Mouse (Mus musculus): ENCODE data around the gene Mmp28.

The Mmp28 gene

GRCm38 (mm10) chr11:83409087-83409754 is 53.6 kb downstream of the Mmp28 start, which contains the start of gene Rasl10b:
Gene Rasl10b (plus strand): TSS chr11:83409137.
- DNase-seq (ENCODE audit: low read depth in 2 of 2, low spot score in 2 of 2), result no peak

DNA sequence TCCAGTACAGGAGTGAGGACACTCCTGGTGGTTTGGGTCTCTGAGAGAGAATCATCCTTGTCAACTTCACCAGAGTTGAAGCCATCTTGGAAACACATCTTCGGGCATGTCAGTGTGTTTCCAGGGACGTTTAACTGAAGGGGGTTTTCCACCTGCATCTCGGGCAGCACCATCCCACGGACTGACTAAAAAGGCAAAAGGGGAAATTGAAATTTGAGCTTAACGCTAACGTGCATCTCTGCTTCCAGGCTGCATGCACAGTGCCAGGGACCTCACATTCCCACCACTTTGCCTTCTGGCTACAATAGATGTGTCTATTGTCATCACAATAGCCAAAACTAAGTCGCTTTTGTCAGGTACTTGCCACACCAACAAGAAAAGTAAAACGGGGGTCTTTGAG is 54.6 kb downstream of the Mmp28 start:
- no peak for DNase-seq (ENCODE audit: low read depth in 2 of 2, low spot score in 2 of 2)

- DNase-seq (ENCODE audit: low read depth in 2 of 2, low spot score in 2 of 2), result no peak
Measured at GRCm38 (mm10) chr11:83406391-83406790, 56.5 kb downstream of the Mmp28 start.

DNA sequence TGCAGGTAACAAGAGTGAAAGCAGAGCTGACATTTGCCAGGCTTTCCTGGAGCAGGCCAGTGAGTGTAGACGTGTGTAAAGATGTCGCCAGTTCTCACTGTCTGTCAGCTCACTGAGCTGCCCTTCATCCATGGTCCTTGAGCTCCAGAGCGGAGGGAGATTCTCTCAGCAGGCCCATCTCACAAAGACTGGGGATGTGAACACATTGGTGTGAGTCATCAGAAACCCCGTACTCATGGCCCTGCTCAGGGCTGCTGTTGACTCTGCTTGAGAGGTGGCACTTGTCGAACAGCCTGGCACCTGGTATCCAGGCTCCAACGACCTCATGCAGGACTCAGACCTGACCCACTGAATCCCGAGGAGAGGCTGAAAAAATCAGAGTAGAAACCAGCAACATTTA is 59.1 kb downstream of the Mmp28 start:
- DNase-seq (ENCODE audit: low read depth in 2 of 2, low spot score in 2 of 2), result no peak

DNA sequence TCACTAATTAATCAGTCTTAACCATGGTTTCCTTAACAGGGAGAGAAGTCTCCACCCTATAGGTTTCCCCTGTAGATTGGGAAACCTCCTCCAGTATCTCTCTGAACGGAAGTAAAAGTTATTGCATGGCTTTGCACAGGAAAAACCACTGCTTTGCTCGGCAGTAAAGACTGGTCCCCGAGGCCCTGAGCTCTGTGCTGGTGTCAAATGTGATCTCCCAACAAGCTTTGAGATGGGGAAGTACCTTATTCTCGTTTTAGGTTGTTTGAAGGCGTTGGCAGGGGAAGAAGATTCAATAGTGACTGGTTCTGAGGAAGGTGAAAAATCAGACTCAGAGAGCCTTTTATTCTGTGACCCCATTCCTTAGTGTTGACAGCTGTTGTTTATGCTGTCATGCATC is 64.1 kb downstream of the Mmp28 start:
- DNase-seq (ENCODE audit: low read depth in 2 of 2, low spot score in 2 of 2), result no peak

GRCm38 (mm10) chr11:83397626-83398025 is 65.2 kb downstream of the Mmp28 start:
- DNase-seq (ENCODE audit: low read depth in 2 of 2, low spot score in 2 of 2), result no peak

DNA sequence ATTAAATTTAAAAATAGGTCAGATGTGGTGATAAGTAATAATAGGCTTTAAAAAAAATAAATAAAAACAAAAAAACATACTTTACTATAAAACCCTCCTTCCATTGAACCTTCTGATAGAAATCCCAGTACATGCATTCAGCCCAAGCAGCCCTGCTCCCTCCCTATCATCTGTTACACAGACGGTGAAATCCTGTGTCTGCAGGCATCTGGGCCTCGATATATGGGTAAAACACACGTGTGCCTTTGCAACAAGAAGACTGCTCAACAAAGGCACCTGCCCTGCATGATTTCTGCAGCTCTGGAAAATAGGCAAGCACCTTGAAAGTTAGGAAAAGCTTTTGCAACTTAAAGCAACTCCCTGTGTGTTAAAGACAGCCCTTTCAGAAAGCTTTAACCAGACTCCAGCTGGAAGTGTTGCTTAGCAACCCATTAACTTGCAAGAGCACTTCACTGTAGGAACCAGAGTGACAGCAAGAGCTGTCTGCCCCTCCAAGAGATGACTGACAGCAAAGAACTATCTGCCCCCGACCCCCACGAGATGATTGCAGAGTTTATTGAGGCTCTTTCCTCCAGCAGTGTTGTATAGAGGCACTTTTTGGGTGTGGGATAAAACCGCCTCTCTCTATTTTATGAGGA is 68.0 kb downstream of the Mmp28 start:
- no peak for DNase-seq (ENCODE audit: low read depth in 2 of 2, low spot score in 2 of 2)

GRCm38 (mm10) chr11:83393062-83393461 is 69.8 kb downstream of the Mmp28 start:
- no peak for DNase-seq (ENCODE audit: low read depth in 2 of 2, low spot score in 2 of 2)
